Mouse (Mus musculus): ENCODE data around the gene Pi4ka. TPM values are rescaled to one million over a fixed set of nuclear protein-coding genes. Genes with fewer than 3 reads are reported as not detected.

The Pi4ka gene
- total RNA-seq, 1 experiment, result 42.5 TPM

DNA sequence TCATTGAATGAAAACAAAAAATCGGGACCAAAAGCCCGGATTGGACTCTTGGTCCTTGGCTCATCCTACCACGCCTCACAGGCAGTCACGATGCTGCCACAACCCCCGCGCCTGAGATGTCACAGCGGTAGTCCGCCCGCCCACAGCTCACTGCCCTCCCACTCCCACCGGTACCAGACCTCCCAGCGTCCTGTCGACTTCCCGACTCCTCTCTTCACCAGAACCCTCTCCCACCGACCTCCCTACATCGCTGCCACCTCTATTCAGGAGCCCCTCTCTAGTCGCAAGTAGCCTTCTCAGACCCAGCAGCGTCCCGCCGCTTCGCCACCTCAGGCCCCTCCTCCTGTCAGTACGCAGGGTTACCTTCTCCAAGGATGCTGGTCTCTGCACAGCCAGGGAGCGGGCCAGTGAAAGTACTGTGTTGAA, 830 bp downstream of the Pi4ka start:
- in situ Hi-C loops (cut with MboI; ENCODE audit: low sequenced_read_pairs in 2 of 2, unreplicated experiment in 2 of 2), result no loop called here
- TF ChIP-seq CHD2 (IDR thresholded peaks at IDR 0.05; ENCODE audit: low read depth, low read length), result no peak
- no peak for TF ChIP-seq MAFK (IDR thresholded peaks at IDR 0.05; ENCODE audit: insufficient read depth, low read depth, low read length)
- TF ChIP-seq ZC3H11A (IDR thresholded peaks at IDR 0.05; ENCODE audit: borderline replicate concordance, low read depth, low read length), result no peak
- no peak for TF ChIP-seq HCFC1 (IDR thresholded peaks at IDR 0.05; ENCODE audit: borderline replicate concordance, insufficient read depth, low read length)
- TF ChIP-seq ZNF384 (IDR thresholded peaks at IDR 0.05; ENCODE audit: low read depth, low read length), result no peak
- DNase-seq (ENCODE audit: low read depth, low spot score), result peak; percentile 50
- no peaks in the 10 kb centered on the region for H3K9me3 ChIP-seq (ENCODE audit: control insufficient read depth, insufficient read depth, low read depth, low read length)
- H3K9ac ChIP-seq (ENCODE audit: insufficient read depth, low read depth, low read length, poor library complexity, severe bottlenecking), result peak overlapping the region; percentile 80
- H3K4me1 ChIP-seq (ENCODE audit: control insufficient read depth in 2 of 2, insufficient read depth in 2 of 2, low read length in 2 of 2, poor library complexity in 1 of 2), result peaks cover 2 to 8% of the 10 kb centered on the region in 2 experiments; a peak in 2 of 4 replicates
- no peaks in the 10 kb centered on the region for H3K36me3 ChIP-seq (ENCODE audit: control insufficient read depth, insufficient read depth, low read length, poor library complexity, severe bottlenecking)
- no peak overlapping the region for H3K27ac ChIP-seq (ENCODE audit: insufficient read depth, low read depth, low read length, poor library complexity, severe bottlenecking)
- peak overlapping the region; percentile 86 to 94 for H3K4me3 ChIP-seq (ENCODE audit: insufficient read depth in 1 of 2, low read depth in 1 of 2, low read length in 2 of 2, poor library complexity in 1 of 2, severe bottlenecking in 1 of 2)

DNA sequence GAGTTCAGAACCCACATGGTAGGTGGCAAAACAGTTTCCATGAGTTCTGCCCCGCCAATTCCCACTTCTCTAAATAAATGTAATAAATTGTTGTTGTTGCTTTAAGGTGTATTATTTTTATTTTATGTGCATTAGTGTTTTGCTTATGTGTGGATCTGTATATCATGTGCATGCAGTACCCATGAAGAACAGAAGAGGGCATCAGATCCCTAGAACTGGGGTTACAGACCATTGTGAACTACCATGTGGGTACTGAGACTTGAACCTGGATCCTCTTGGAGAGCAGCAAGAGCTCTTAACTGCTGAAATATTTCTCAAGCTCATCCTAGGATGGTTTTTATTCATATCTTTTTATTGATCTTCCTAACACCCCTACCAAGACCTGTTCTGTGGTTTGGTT, 3.3 kb downstream of the Pi4ka start:
- Histone ChIP-seq H3K9me3 (ENCODE audit: control insufficient read depth, insufficient read depth, low read depth, low read length) (no peaks in the 10 kb centered on the region), H3K4me3 (ENCODE audit: insufficient read depth in 1 of 2, low read depth in 1 of 2, low read length in 2 of 2, poor library complexity in 1 of 2, severe bottlenecking in 1 of 2) (no peak overlapping the region), H3K9ac (ENCODE audit: insufficient read depth, low read depth, low read length, poor library complexity, severe bottlenecking) (no peak overlapping the region), H3K4me1 (ENCODE audit: control insufficient read depth in 2 of 2, insufficient read depth in 2 of 2, low read length in 2 of 2, poor library complexity in 1 of 2) (peaks cover 0 to 2% of the 10 kb centered on the region in 2 experiments; a peak in 2 of 4 replicates), H3K27ac (ENCODE audit: insufficient read depth, low read depth, low read length, poor library complexity, severe bottlenecking) (no peak overlapping the region), H3K36me3 (ENCODE audit: control insufficient read depth, insufficient read depth, low read length, poor library complexity, severe bottlenecking) (no peaks in the 10 kb centered on the region)
- peak; percentile 44 for DNase-seq (ENCODE audit: low read depth, low spot score)
- in situ Hi-C loops (cut with MboI; ENCODE audit: low sequenced_read_pairs in 2 of 2, unreplicated experiment in 2 of 2), result no loop called here
- TF ChIP-seq ZC3H11A (IDR thresholded peaks at IDR 0.05; ENCODE audit: borderline replicate concordance, low read depth, low read length) (peak; percentile 69; the same call in 1 of the 2 replicates), ZNF384 (IDR thresholded peaks at IDR 0.05; ENCODE audit: low read depth, low read length) (no peak), MAFK (IDR thresholded peaks at IDR 0.05; ENCODE audit: insufficient read depth, low read depth, low read length) (no peak), CHD2 (IDR thresholded peaks at IDR 0.05; ENCODE audit: low read depth, low read length) (no peak), HCFC1 (IDR thresholded peaks at IDR 0.05; ENCODE audit: borderline replicate concordance, insufficient read depth, low read length) (no peak)

DNA sequence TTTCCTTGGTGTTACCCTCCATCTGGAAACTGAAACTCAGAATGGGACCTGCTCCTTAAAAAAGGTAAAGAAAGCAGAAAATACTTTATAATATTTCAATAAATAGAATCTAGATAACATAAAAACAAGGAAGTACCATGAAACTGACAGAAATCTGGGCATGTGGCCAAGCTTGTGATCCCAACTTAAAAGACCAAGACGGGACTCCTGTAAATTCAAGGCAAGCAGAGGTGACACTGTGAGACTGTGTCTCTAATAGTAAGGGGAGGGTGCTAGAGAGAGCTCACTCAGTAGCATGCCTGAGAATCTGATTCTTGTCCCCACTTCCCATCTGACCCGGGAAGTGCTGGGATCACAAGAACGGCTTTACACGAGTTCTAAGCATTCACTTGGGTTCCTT, 13.3 kb downstream of the Pi4ka start:
- in situ Hi-C loops (cut with MboI; ENCODE audit: low sequenced_read_pairs in 2 of 2, unreplicated experiment in 2 of 2), result no loop called here
- Histone ChIP-seq H3K4me1 (ENCODE audit: control insufficient read depth in 2 of 2, insufficient read depth in 2 of 2, low read length in 2 of 2, poor library complexity in 1 of 2) (peaks cover 0 to 4% of the 10 kb centered on the region in 2 experiments; a peak in 1 of 4 replicates), H3K27ac (ENCODE audit: insufficient read depth, low read depth, low read length, poor library complexity, severe bottlenecking) (no peak overlapping the region), H3K4me3 (ENCODE audit: insufficient read depth in 1 of 2, low read depth in 1 of 2, low read length in 2 of 2, poor library complexity in 1 of 2, severe bottlenecking in 1 of 2) (no peak overlapping the region), H3K9me3 (ENCODE audit: control insufficient read depth, insufficient read depth, low read depth, low read length) (no peaks in the 10 kb centered on the region), H3K9ac (ENCODE audit: insufficient read depth, low read depth, low read length, poor library complexity, severe bottlenecking) (no peak overlapping the region), H3K36me3 (ENCODE audit: control insufficient read depth, insufficient read depth, low read length, poor library complexity, severe bottlenecking) (no peaks in the 10 kb centered on the region)
- TF ChIP-seq CHD2 (IDR thresholded peaks at IDR 0.05; ENCODE audit: low read depth, low read length), result no peak
- TF ChIP-seq ZNF384 (IDR thresholded peaks at IDR 0.05; ENCODE audit: low read depth, low read length), result no peak
- TF ChIP-seq ZC3H11A (IDR thresholded peaks at IDR 0.05; ENCODE audit: borderline replicate concordance, low read depth, low read length), result no peak
- TF ChIP-seq HCFC1 (IDR thresholded peaks at IDR 0.05; ENCODE audit: borderline replicate concordance, insufficient read depth, low read length), result no peak
- TF ChIP-seq MAFK (IDR thresholded peaks at IDR 0.05; ENCODE audit: insufficient read depth, low read depth, low read length), result no peak
- no peak for DNase-seq (ENCODE audit: low read depth, low spot score)

DNA sequence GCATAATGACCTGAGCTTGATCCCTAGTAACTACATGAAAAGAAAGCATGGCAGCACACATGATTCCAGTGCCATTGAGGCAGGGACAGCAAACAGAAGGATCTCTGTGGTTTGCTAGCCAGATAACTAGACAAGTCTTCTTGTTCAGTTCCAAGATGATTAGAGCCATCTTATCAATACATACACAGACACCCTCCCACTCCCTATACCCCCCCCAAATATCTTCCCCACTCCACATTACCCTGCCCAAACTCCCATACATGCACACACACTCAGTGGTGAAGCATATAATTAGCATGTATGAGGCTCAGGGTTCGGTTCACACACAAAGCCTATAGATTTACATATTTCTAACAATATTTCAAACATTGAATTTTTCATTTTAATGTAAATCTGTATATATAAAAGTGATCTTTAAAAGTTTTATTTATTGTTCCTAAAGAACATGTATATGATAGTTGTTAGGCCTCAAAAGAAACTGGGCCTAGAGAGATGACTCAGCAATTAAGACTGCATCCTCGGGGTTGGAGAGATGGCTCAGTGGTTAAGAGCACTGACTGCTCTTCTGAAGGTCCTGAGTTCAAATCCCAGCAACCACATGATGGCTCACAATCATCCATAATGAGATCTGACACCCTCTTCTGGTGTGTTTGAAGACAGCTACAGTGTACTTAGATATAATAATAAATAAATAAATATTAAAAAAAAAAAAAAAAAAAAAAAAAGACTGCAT, 22.4 kb downstream of the Pi4ka start:
- H3K27ac ChIP-seq (ENCODE audit: insufficient read depth, low read depth, low read length, poor library complexity, severe bottlenecking), result no peak overlapping the region

More for the DNA sequence above, 22.4 kb downstream of the Pi4ka start:
- H3K4me1 ChIP-seq (ENCODE audit: control insufficient read depth in 2 of 2, insufficient read depth in 2 of 2, low read length in 2 of 2, poor library complexity in 1 of 2), result no peaks in the 10 kb centered on the region
- H3K9ac ChIP-seq (ENCODE audit: insufficient read depth, low read depth, low read length, poor library complexity, severe bottlenecking), result no peak overlapping the region
- no peak for TF ChIP-seq CHD2 (IDR thresholded peaks at IDR 0.05; ENCODE audit: low read depth, low read length)
- 0 out of 2 replicates have a peak, but pooled peaks have one; percentile 47 for TF ChIP-seq MAFK (IDR thresholded peaks at IDR 0.05; ENCODE audit: insufficient read depth, low read depth, low read length)
- TF ChIP-seq ZNF384 (IDR thresholded peaks at IDR 0.05; ENCODE audit: low read depth, low read length), result no peak
- no peak overlapping the region for H3K4me3 ChIP-seq (ENCODE audit: insufficient read depth in 1 of 2, low read depth in 1 of 2, low read length in 2 of 2, poor library complexity in 1 of 2, severe bottlenecking in 1 of 2)
- no peaks in the 10 kb centered on the region for H3K9me3 ChIP-seq (ENCODE audit: control insufficient read depth, insufficient read depth, low read depth, low read length)
- DNase-seq (ENCODE audit: low read depth, low spot score), result no peak
- in situ Hi-C loops (cut with MboI; ENCODE audit: low sequenced_read_pairs in 2 of 2, unreplicated experiment in 2 of 2), result no loop called here
- peaks cover 2% of the 10 kb centered on the region for H3K36me3 ChIP-seq (ENCODE audit: control insufficient read depth, insufficient read depth, low read length, poor library complexity, severe bottlenecking)
